Comparison of ENCODE assay signal across 28 mouse cellular contexts in the genomic region with DNA sequence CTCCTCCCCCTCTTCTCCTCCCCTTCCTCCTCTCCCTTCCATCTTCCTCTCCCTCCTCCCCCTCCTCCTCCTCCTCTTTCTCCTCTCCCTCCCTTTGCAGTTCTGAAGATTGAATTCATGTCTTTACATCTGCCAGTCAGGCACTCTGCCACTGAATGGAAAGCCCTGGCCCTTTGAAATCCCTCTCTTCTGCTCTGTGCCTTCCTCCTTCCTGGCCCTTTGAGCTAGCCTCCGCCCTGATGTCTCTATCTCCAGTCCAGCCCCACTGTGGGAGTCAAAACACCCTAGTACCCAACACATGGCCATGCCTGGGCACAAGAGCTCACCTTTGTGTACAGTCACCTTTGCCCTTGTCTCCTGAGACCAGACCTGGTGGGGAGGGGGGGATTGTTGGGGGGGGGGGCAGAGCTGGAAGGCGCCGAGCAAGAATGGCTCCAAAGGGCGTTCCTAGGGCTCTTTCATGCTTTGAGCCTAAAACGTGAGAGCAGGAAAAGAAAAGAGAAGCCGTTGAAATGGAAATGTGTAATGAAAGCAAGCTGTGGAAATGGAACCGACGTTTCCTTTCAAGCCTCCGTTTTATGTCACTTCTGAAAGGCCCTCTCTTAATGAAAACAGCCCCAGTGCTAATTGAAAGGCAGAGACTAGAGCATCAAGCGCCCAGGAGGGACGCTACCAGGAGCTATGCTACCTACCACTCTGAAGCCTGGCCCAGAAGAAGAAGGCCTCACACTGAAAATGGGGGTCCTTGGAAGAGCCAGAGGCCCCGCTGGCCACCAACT.
DNase-seq lines count a peak whose midpoint lies in the region; ATAC-seq and TF ChIP-seq lines count a peak whose summit lies in the region.
"Had no signal": no experiment of that assay in that cellular context is flagged by ENCODE, and none has a peak within 500 bp of the region (broad histone marks: within the 10 kb centered on the region; RNA-seq: fewer than 3 reads in every experiment).

No protein-coding gene starts in this region.

- no peaks in the 10 kb centered on the region for H3K27me3 ChIP-seq in forebrain, embryonic 13.5 days
- H3K27me3 ChIP-seq in forebrain, embryonic 15.5 days: no peaks in the 10 kb centered on the region
- H3K27me3 ChIP-seq in embryonic facial prominence, embryonic 10.5 days (replicated peaks; ENCODE audit: low read depth, poor library complexity, severe bottlenecking): no peaks in the 10 kb centered on the region; the same call in 1 of the 2 replicates
- no peaks in the 10 kb centered on the region for H3K27me3 ChIP-seq in forebrain, postnatal 0 days (ENCODE audit: insufficient read depth, low read length)
- H3K27me3 ChIP-seq in midbrain, embryonic 14.5 days (ENCODE audit: control insufficient read depth, insufficient read depth, low read length): no peaks in the 10 kb centered on the region
- H3K27me3 ChIP-seq in kidney, embryonic 16.5 days (ENCODE audit: insufficient read depth, low read length): no peaks in the 10 kb centered on the region
- H3K27me3 ChIP-seq: embryonic facial prominence, embryonic 12.5 days; heart, embryonic 13.5 days; kidney, embryonic 15.5 days; neural tube, embryonic 13.5 days had no signal

- ATAC-seq in forebrain, embryonic 13.5 days: no peak
- ATAC-seq in forebrain, embryonic 15.5 days (replicated peaks): no peak
- no peak for ATAC-seq in forebrain, postnatal 0 days
- ATAC-seq in midbrain, embryonic 14.5 days (ENCODE audit: low FRiP score, low TSS enrichment): peak; percentile 48; the same call in 1 of the 2 replicates
- no peak for ATAC-seq in kidney, embryonic 16.5 days (ENCODE audit: low FRiP score, low TSS enrichment)
- ATAC-seq: activated CD4-positive, CD25-positive, alpha-beta regulatory T cell, adult 4 months; hindbrain, embryonic 16.5 days had no signal

- H3K4me1 ChIP-seq in forebrain, embryonic 13.5 days: peaks cover 11% of the 10 kb centered on the region
- H3K4me1 ChIP-seq in forebrain, embryonic 15.5 days: peaks cover 9% of the 10 kb centered on the region
- H3K4me1 ChIP-seq in embryonic facial prominence, embryonic 10.5 days: peaks cover 23% of the 10 kb centered on the region
- peaks cover 6% of the 10 kb centered on the region; the same call in 1 of the 2 replicates for H3K4me1 ChIP-seq in forebrain, postnatal 0 days (ENCODE audit: insufficient read depth)
- H3K4me1 ChIP-seq in midbrain, embryonic 14.5 days (ENCODE audit: control insufficient read depth, insufficient read depth, low read length): 0 out of 2 replicates have a peak, but pooled peaks cover 5% of the 10 kb centered on the region
- 0 out of 2 replicates have a peak, but pooled peaks cover 7% of the 10 kb centered on the region for H3K4me1 ChIP-seq in kidney, embryonic 16.5 days (ENCODE audit: insufficient read depth, low read length)
- H3K4me1 ChIP-seq: embryonic facial prominence, embryonic 12.5 days; heart, embryonic 13.5 days had no signal

- no peak overlapping the region for H3K4me3 ChIP-seq in forebrain, embryonic 13.5 days
- no peak overlapping the region for H3K4me3 ChIP-seq in forebrain, embryonic 15.5 days
- H3K4me3 ChIP-seq in embryonic facial prominence, embryonic 10.5 days: no peak overlapping the region
- no peak overlapping the region for H3K4me3 ChIP-seq in forebrain, postnatal 0 days (ENCODE audit: low read depth, low read length)
- no peak overlapping the region for H3K4me3 ChIP-seq in midbrain, embryonic 14.5 days (replicated peaks; ENCODE audit: low read depth, low read length)
- H3K4me3 ChIP-seq in kidney, embryonic 16.5 days (ENCODE audit: low read length): no peak overlapping the region
- H3K4me3 ChIP-seq: embryonic facial prominence, embryonic 12.5 days; heart, adult 2 months; heart, embryonic 13.5 days; kidney, embryonic 15.5 days; layer of hippocampus, adult 2 months; neural tube, embryonic 13.5 days had no signal

- TF ChIP-seq CTCF in forebrain, postnatal 0 days (IDR thresholded peaks at IDR 0.05; ENCODE audit: low read depth): no peak

- no peak overlapping the region; the same call in 1 of the 2 replicates for H3K27ac ChIP-seq in forebrain, embryonic 13.5 days
- no peak overlapping the region for H3K27ac ChIP-seq in forebrain, embryonic 15.5 days (replicated peaks)
- H3K27ac ChIP-seq in embryonic facial prominence, embryonic 10.5 days (replicated peaks): 0 out of 2 replicates have a peak overlapping the region, but pooled peaks have one; percentile 6
- H3K27ac ChIP-seq in forebrain, postnatal 0 days (ENCODE audit: low read depth, low read length): 0 out of 2 replicates have a peak overlapping the region, but pooled peaks have one; percentile 40
- peak overlapping the region; percentile 52; the same call in 1 of the 2 replicates for H3K27ac ChIP-seq in midbrain, embryonic 14.5 days (replicated peaks; ENCODE audit: low read depth, low read length)
- no peak overlapping the region for H3K27ac ChIP-seq in kidney, embryonic 16.5 days (ENCODE audit: low read length)
- H3K27ac ChIP-seq: embryonic facial prominence, embryonic 12.5 days; heart, adult 2 months; heart, embryonic 13.5 days; kidney, embryonic 15.5 days; layer of hippocampus, adult 2 months; liver, embryonic 14.5 days; neural tube, embryonic 13.5 days had no signal

- no peaks in the 10 kb centered on the region for H3K9me3 ChIP-seq in forebrain, embryonic 13.5 days (replicated peaks)
- H3K9me3 ChIP-seq in forebrain, embryonic 15.5 days: no peaks in the 10 kb centered on the region
- H3K9me3 ChIP-seq in embryonic facial prominence, embryonic 10.5 days: no peaks in the 10 kb centered on the region
- H3K9me3 ChIP-seq in forebrain, postnatal 0 days (ENCODE audit: low read length): no peaks in the 10 kb centered on the region
- no peaks in the 10 kb centered on the region for H3K9me3 ChIP-seq in midbrain, embryonic 14.5 days (ENCODE audit: control insufficient read depth, low read length)
- no peaks in the 10 kb centered on the region for H3K9me3 ChIP-seq in kidney, embryonic 16.5 days (ENCODE audit: low read length)
- H3K9me3 ChIP-seq: embryonic facial prominence, embryonic 12.5 days; heart, embryonic 13.5 days; kidney, embryonic 15.5 days; neural tube, embryonic 13.5 days had no signal

- WGBS in forebrain, embryonic 13.5 days: 23% methylated on average over 12 of the region's 12 CpGs
- WGBS in forebrain, embryonic 15.5 days: 14% methylated on average over 12 of the region's 12 CpGs
- 60% methylated on average over 12 of the region's 12 CpGs for WGBS in embryonic facial prominence, embryonic 10.5 days
- WGBS in forebrain, postnatal 0 days: 21% methylated on average over 12 of the region's 12 CpGs
- WGBS in midbrain, embryonic 14.5 days: 17% methylated on average over 12 of the region's 12 CpGs
- WGBS in kidney, embryonic 16.5 days: 41% methylated on average over 12 of the region's 12 CpGs

- H3K9ac ChIP-seq in forebrain, embryonic 13.5 days: no peak overlapping the region
- no peak overlapping the region for H3K9ac ChIP-seq in forebrain, embryonic 15.5 days (replicated peaks)
- H3K9ac ChIP-seq in forebrain, postnatal 0 days: no peak overlapping the region
- H3K9ac ChIP-seq in midbrain, embryonic 14.5 days (replicated peaks; ENCODE audit: low read length): no peak overlapping the region
- no peak overlapping the region for H3K9ac ChIP-seq in kidney, embryonic 16.5 days (replicated peaks; ENCODE audit: low read length)
- H3K9ac ChIP-seq: embryonic facial prominence, embryonic 12.5 days; heart, embryonic 13.5 days; kidney, embryonic 15.5 days; liver, embryonic 14.5 days; neural tube, embryonic 13.5 days had no signal

- DNase-seq in embryonic facial prominence, embryonic 10.5 days (ENCODE audit: low spot score): no peak
- no peak for DNase-seq in forebrain, postnatal 0 days
- peak; percentile 59 for DNase-seq in midbrain, embryonic 14.5 days
- no peak for DNase-seq in thymus, postnatal 14 days
- DNase-seq in cerebellum, postnatal 14 days: no peak
- DNase-seq: adrenal gland, adult 2 months; adrenal gland, postnatal 36 days; B cell, adult 2 months; cerebellum, adult 8-10 months; cerebellum, postnatal 36 days; heart, adult 2 months; heart, postnatal 10 days; kidney, adult 18-20 months; kidney, postnatal 36 days; liver; lung, adult 2 months; lung, postnatal 10 days had no signal

- H3K36me3 ChIP-seq in forebrain, embryonic 13.5 days (ENCODE audit: poor library complexity, severe bottlenecking): no peaks in the 10 kb centered on the region
- H3K36me3 ChIP-seq in forebrain, embryonic 15.5 days: no peaks in the 10 kb centered on the region
- H3K36me3 ChIP-seq in embryonic facial prominence, embryonic 10.5 days (replicated peaks): no peaks in the 10 kb centered on the region
- H3K36me3 ChIP-seq in forebrain, postnatal 0 days (ENCODE audit: insufficient read depth): no peaks in the 10 kb centered on the region
- no peaks in the 10 kb centered on the region for H3K36me3 ChIP-seq in midbrain, embryonic 14.5 days (ENCODE audit: control insufficient read depth, insufficient read depth, low read length)
- H3K36me3 ChIP-seq in kidney, embryonic 16.5 days (ENCODE audit: insufficient read depth, low read length): no peaks in the 10 kb centered on the region
- H3K36me3 ChIP-seq: embryonic facial prominence, embryonic 12.5 days; heart, embryonic 13.5 days; kidney, embryonic 15.5 days; neural tube, embryonic 13.5 days had no signal

- H3K4me2 ChIP-seq in forebrain, embryonic 13.5 days: peak overlapping the region; percentile 16; the same call in 1 of the 2 replicates
- H3K4me2 ChIP-seq in forebrain, embryonic 15.5 days (replicated peaks): no peak overlapping the region
- H3K4me2 ChIP-seq in forebrain, postnatal 0 days (ENCODE audit: low read depth): no peak overlapping the region
- H3K4me2 ChIP-seq in midbrain, embryonic 14.5 days (ENCODE audit: low read length): no peak overlapping the region
- H3K4me2 ChIP-seq in kidney, embryonic 16.5 days (replicated peaks; ENCODE audit: low read depth, low read length): no peak overlapping the region
- H3K4me2 ChIP-seq: embryonic facial prominence, embryonic 12.5 days; heart, embryonic 13.5 days; kidney, embryonic 15.5 days; neural tube, embryonic 13.5 days had no signal

Comparison
In these comparisons a context has a peak if more than half of its experiments do, and no peak if none do; other contexts are left out.
1. H3K27ac ChIP-seq: peak in embryonic facial prominence, embryonic 10.5 days (single experiment), forebrain, postnatal 0 days (single experiment) and midbrain, embryonic 14.5 days (single experiment); none in forebrain, embryonic 13.5 days (single experiment), forebrain, embryonic 15.5 days (single experiment) and kidney, embryonic 16.5 days (single experiment).